Mouse (Mus musculus) kidney, adult 2 months (tissue): ENCODE measurements around the gene Dnal4. TPM values are rescaled to one million over a fixed set of nuclear protein-coding genes. Genes with fewer than 3 reads are reported as not detected.

Experiments used
- DNase-seq: peaks from one replicate; pipeline ENCODE4 v3.0.0; 2021
- H3K27ac ChIP-seq: fragments of 200-500 bp; 2 replicates; pipeline ENCODE4 v1.5.1; 2012; ENCODE audit warnings: low read depth, low read length, control low read depth, inconsistent platforms; ENCODE audit not compliant: insufficient read depth
- H3K27me3 ChIP-seq: fragments of 200-500 bp; replicated peaks from 2 replicates; pipeline ENCODE4 v1.6.1; 2012; ENCODE audit warnings: mild to moderate bottlenecking, moderate library complexity, low read length, inconsistent platforms; ENCODE audit not compliant: control insufficient read depth, insufficient read depth
- H3K36me3 ChIP-seq: fragments of 200-500 bp; 2 replicates; pipeline ENCODE4 v1.6.1; 2012; ENCODE audit warnings: mild to moderate bottlenecking, moderate library complexity, low read length, inconsistent platforms; ENCODE audit not compliant: control insufficient read depth, insufficient read depth
- H3K4me1 ChIP-seq: fragments of 200-500 bp; 2 replicates; pipeline ENCODE4 v1.6.1; 2011; ENCODE audit warnings: low read length; ENCODE audit not compliant: control insufficient read depth, insufficient read depth
- H3K4me3 ChIP-seq: fragments of 200-500 bp; 2 replicates; pipeline ENCODE4 v1.5.1; 2011; ENCODE audit warnings: mild to moderate bottlenecking, low read depth, low read length, control low read depth; ENCODE audit not compliant: insufficient read depth
- CTCF ChIP-seq: fragments of 200-500 bp; conservative IDR thresholded peaks from 2 replicates; pipeline ENCODE4 v1.5.1; 2011; ENCODE audit warnings: low read depth, mild to moderate bottlenecking, control low read depth, low read length, moderate library complexity, mixed read lengths; ENCODE audit not compliant: insufficient read depth, insufficient read length
- POLR2A ChIP-seq: fragments of 200-500 bp; IDR thresholded peaks from one replicate; pipeline ENCODE4 v1.6.1; 2011; ENCODE audit warnings: low read depth, low read length, control low read depth
- WGBS: fragments of 180-500 bp; shearing (Covaris S2); methylation state at CpG from one replicate; pipeline ENCODE4 v1.1.7; 2018; 5-methylcytosine and 5-hydroxymethylcytosine counted together
- polyA plus RNA-seq: library from polyadenylated mRNA; depleted of rRNA; stranded (reverse); fragments of >200 nt; gene quantifications from 2 replicates; pipeline ENCODE4 v1.2.3, GENCODE M21; 2012

The Dnal4 gene
- polyA plus RNA-seq, 1 experiment, result 54.3 TPM

DNA sequence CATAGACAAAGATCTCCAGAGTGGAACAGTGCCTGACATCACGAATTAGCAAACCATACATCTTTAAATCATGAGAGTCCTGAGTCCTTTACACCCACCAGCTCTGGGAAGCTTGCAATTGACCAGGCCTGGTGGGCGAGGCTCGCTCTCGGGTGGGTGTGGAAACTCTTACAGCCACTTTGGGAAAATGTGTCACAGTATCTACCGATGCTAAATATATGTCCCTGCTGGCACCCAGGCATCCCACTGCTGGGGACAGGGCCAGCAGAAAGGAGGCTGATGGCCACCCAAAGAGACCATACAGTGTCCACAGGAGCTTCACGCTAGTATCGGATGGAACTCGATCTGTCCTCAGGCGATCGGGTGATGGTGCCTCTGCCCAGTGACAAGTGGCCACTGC is 20.9 kb upstream of the Dnal4 start:
- H3K4me3 ChIP-seq, result no peak overlapping the region
- no peaks in the 10 kb centered on the region for H3K36me3 ChIP-seq
- no peak for TF ChIP-seq POLR2A
- no peak for TF ChIP-seq CTCF
- 80% methylated on average over 10 of the region's 10 CpGs for WGBS
- no peak for DNase-seq
- H3K4me1 ChIP-seq, result no peaks in the 10 kb centered on the region
- H3K27ac ChIP-seq, result no peak overlapping the region
- 0 out of 2 replicates have a peak, but pooled peaks cover 2% of the 10 kb centered on the region for H3K27me3 ChIP-seq

DNA sequence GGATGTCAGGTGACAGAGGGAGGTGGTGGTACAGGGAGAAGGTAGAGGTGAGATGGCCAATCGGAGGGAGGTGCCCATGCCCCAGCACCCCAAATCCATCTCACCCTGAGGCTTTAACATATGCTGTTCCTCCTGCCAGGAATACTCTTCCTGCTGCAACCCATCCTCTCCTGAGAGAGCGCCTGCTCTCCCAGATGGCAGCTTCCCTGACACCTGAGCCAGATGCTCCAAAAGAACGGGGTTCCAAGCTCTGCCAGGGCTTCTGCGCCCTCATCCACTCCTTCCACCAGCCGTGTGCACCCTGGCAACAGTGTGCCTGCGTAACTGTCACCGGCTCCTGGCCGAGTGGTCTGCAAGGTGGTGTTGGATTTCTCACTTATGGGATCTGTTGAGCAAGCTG is 20.0 kb upstream of the Dnal4 start:
- WGBS, result 63% methylated on average over 8 of the region's 8 CpGs
- Histone ChIP-seq H3K36me3 (no peaks in the 10 kb centered on the region), H3K4me3 (no peak overlapping the region), H3K27ac (no peak overlapping the region), H3K27me3 (0 out of 2 replicates have a peak, but pooled peaks cover 2% of the 10 kb centered on the region), H3K4me1 (no peaks in the 10 kb centered on the region)
- DNase-seq, result no peak
- TF ChIP-seq POLR2A (no peak), CTCF (no peak)

- no peak for DNase-seq
- TF ChIP-seq POLR2A, result no peak
- TF ChIP-seq CTCF, result no peak
- 81% methylated on average over 7 of the region's 7 CpGs for WGBS
Measured at GRCm38 (mm10) chr15:79797096-79797495, 19.4 kb upstream of the Dnal4 start.

DNA sequence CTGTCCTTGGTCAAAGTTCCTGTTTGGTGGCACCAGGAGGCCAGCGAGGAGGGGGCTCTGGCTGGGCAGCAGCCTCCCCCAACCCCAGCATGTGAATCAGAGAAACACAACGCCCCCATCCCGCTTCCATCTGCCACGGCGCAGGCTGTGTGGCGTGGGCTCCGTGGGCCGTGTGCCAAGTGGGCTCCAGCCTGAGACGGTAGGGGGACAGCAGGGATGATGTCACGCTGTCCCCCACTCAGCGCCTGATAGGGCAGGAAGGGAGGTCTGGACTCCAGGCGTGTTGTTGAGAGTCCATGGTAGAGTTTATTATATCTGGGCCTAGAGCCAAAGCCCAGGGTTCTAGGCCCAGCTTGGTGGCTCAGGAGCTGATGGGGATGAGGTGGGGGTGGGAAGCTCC is 18.6 kb upstream of the Dnal4 start:
- TF ChIP-seq CTCF (no peak), POLR2A (no peak)
- no peak overlapping the region for H3K4me3 ChIP-seq
- WGBS, result 86% methylated on average over 12 of the region's 12 CpGs
- no peak overlapping the region for H3K27ac ChIP-seq
- H3K4me1 ChIP-seq, result no peaks in the 10 kb centered on the region
- no peaks in the 10 kb centered on the region for H3K27me3 ChIP-seq
- DNase-seq, result no peak
- no peaks in the 10 kb centered on the region for H3K36me3 ChIP-seq

More at GRCm38 (mm10) chr15:79797096-79797495, 19.4 kb upstream of the Dnal4 start:
- H3K4me1 ChIP-seq, result no peaks in the 10 kb centered on the region
- H3K27ac ChIP-seq, result no peak overlapping the region
- H3K36me3 ChIP-seq, result no peaks in the 10 kb centered on the region
- H3K27me3 ChIP-seq, result no peaks in the 10 kb centered on the region
- H3K4me3 ChIP-seq, result no peak overlapping the region

DNA sequence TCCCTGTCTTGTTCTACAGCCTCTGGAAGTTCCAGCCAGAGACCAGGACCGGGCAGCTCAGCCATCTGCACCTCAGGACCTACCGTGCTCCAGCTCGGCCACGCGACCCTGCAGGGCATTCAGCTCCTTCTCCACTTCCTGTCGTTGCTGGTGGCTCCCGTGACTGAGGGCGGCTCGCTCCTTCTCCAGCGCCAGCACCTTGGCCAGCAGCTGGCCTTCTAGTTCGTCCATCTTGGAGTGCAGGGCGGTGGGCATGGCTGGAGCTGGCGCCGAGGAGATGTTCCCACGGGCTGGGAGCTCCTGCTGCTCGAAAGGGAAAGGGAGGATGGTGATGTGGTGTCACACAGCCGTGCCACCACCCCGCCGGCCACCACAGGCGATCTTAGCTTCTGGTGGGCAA is 16.5 kb upstream of the Dnal4 start:
- DNase-seq, result no peak
- Histone ChIP-seq H3K36me3 (no peaks in the 10 kb centered on the region), H3K4me1 (no peaks in the 10 kb centered on the region), H3K4me3 (no peak overlapping the region), H3K27ac (no peak overlapping the region), H3K27me3 (no peaks in the 10 kb centered on the region)
- WGBS, result 24% methylated on average over 20 of the region's 20 CpGs
- TF ChIP-seq POLR2A (no peak), CTCF (no peak)

DNA sequence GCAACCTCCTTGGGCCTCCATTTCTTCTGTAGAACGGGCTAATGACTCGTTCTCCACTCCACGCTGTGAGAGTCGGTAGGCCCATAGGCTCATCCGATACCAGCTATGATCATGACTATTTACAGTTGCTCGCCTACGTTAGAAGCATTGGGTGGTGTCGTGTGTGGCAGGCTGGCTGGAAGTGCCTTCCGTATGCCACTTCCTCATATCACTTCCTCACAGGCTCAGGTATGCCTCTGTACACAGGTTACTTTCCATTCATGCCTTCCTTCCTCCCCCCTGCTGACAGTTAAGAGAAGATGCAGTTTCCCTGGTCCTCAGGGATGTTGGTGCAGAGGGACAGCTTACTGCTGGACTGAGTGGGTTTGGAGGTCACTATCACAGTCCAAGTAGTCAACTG is 15.4 kb upstream of the Dnal4 start:
- no peaks in the 10 kb centered on the region for H3K4me1 ChIP-seq
- H3K27me3 ChIP-seq, result no peaks in the 10 kb centered on the region
- TF ChIP-seq CTCF, result no peak
- no peak for TF ChIP-seq POLR2A
- H3K4me3 ChIP-seq, result no peak overlapping the region
- no peak overlapping the region for H3K27ac ChIP-seq
- 94% methylated on average over 9 of the region's 9 CpGs for WGBS
- no peaks in the 10 kb centered on the region for H3K36me3 ChIP-seq
- no peak for DNase-seq

DNA sequence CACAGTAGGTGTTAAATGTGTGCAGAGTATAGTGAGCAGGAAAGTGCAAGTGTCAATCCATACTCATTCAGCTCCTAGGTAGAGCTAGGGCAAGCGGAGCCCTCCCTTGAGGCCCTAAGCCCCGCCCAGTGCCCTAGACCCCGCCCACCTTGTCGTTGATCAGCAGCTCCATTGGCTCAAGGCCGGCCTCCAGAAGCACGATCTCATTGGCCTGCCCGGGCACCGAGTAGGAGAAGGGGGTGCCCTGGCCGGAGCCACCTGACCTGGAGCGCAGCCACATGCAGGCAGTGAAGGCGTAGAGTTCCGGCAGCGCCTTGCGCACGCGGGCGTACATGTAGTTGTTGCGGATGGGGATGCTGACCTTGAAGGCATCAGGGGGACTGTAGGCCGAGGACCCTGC is 14.8 kb upstream of the Dnal4 start:
- no peaks in the 10 kb centered on the region for H3K4me1 ChIP-seq
- TF ChIP-seq POLR2A, result no peak
- TF ChIP-seq CTCF, result no peak
- no peak for DNase-seq
- no peaks in the 10 kb centered on the region for H3K36me3 ChIP-seq
- no peaks in the 10 kb centered on the region for H3K27me3 ChIP-seq
- 32% methylated on average over 19 of the region's 19 CpGs for WGBS
- H3K4me3 ChIP-seq, result no peak overlapping the region
- H3K27ac ChIP-seq, result no peak overlapping the region

GRCm38 (mm10) chr15:79791502-79791901 is 13.9 kb upstream of the Dnal4 start:
- Histone ChIP-seq H3K4me3 (no peak overlapping the region), H3K36me3 (no peaks in the 10 kb centered on the region), H3K4me1 (no peaks in the 10 kb centered on the region), H3K27me3 (no peaks in the 10 kb centered on the region), H3K27ac (no peak overlapping the region)
- 3% methylated on average over 12 of the region's 12 CpGs for WGBS
- TF ChIP-seq CTCF, result no peak
- TF ChIP-seq POLR2A, result no peak
- peak; percentile 46 for DNase-seq
